Mouse (Mus musculus) kidney, adult 2 months (tissue): ENCODE results near the gene Ces1d. TPM values are rescaled to one million over a fixed set of nuclear protein-coding genes. Genes with fewer than 3 reads are reported as not detected.

ENCODE experiments used
- DNase-seq: peaks from one replicate; pipeline ENCODE4 v3.0.0; 2021
- H3K27ac ChIP-seq: fragments of 200-500 bp; 2 replicates; pipeline ENCODE4 v1.5.1; 2012; ENCODE audit warnings: low read depth, low read length, control low read depth, inconsistent platforms; ENCODE audit not compliant: insufficient read depth
- H3K27me3 ChIP-seq: fragments of 200-500 bp; replicated peaks from 2 replicates; pipeline ENCODE4 v1.6.1; 2012; ENCODE audit warnings: mild to moderate bottlenecking, moderate library complexity, low read length, inconsistent platforms; ENCODE audit not compliant: control insufficient read depth, insufficient read depth
- H3K36me3 ChIP-seq: fragments of 200-500 bp; 2 replicates; pipeline ENCODE4 v1.6.1; 2012; ENCODE audit warnings: mild to moderate bottlenecking, moderate library complexity, low read length, inconsistent platforms; ENCODE audit not compliant: control insufficient read depth, insufficient read depth
- H3K4me1 ChIP-seq: fragments of 200-500 bp; 2 replicates; pipeline ENCODE4 v1.6.1; 2011; ENCODE audit warnings: low read length; ENCODE audit not compliant: control insufficient read depth, insufficient read depth
- H3K4me3 ChIP-seq: fragments of 200-500 bp; 2 replicates; pipeline ENCODE4 v1.5.1; 2011; ENCODE audit warnings: mild to moderate bottlenecking, low read depth, low read length, control low read depth; ENCODE audit not compliant: insufficient read depth
- CTCF ChIP-seq: fragments of 200-500 bp; conservative IDR thresholded peaks from 2 replicates; pipeline ENCODE4 v1.5.1; 2011; ENCODE audit warnings: low read depth, mild to moderate bottlenecking, control low read depth, low read length, moderate library complexity, mixed read lengths; ENCODE audit not compliant: insufficient read depth, insufficient read length
- POLR2A ChIP-seq: fragments of 200-500 bp; IDR thresholded peaks from one replicate; pipeline ENCODE4 v1.6.1; 2011; ENCODE audit warnings: low read depth, low read length, control low read depth
- WGBS: fragments of 180-500 bp; shearing (Covaris S2); methylation state at CpG from one replicate; pipeline ENCODE4 v1.1.7; 2018; 5-methylcytosine and 5-hydroxymethylcytosine counted together
- polyA plus RNA-seq: library from polyadenylated mRNA; depleted of rRNA; stranded (reverse); fragments of >200 nt; gene quantifications from 2 replicates; pipeline ENCODE4 v1.2.3, GENCODE M21; 2012

Gene Ces1d
- polyA plus RNA-seq, 1 experiment = 590 TPM

GRCm38 (mm10) chr8:93196436-93196835 is 1.2 kb downstream of the Ces1d start:
- Histone ChIP-seq H3K27ac (peak overlapping the region; percentile 98; the same call in 1 of the 2 replicates), H3K4me1 (peaks cover 13% of the 10 kb centered on the region; the same call in 1 of the 2 replicates), H3K36me3 (0 out of 2 replicates have a peak, but pooled peaks cover 1% of the 10 kb centered on the region), H3K4me3 (peak overlapping the region; percentile 53), H3K27me3 (no peaks in the 10 kb centered on the region)
- TF ChIP-seq POLR2A = no peak
- no peak for TF ChIP-seq CTCF
- peak; percentile 7 for DNase-seq
- 90% methylated on average over 5 of the region's 5 CpGs for WGBS

- WGBS = 41% methylated on average over 4 of the region's 4 CpGs
- Histone ChIP-seq H3K36me3 (peaks cover 3% of the 10 kb centered on the region; the same call in 1 of the 2 replicates), H3K27me3 (no peaks in the 10 kb centered on the region), H3K4me1 (peaks cover 3% of the 10 kb centered on the region; the same call in 1 of the 2 replicates), H3K4me3 (no peak overlapping the region), H3K27ac (no peak overlapping the region)
- TF ChIP-seq POLR2A (no peak), CTCF (no peak)
- DNase-seq = no peak
These were observed 17.0 kb downstream of the Ces1d start for GRCm38 (mm10) chr8:93180581-93181129.

GRCm38 (mm10) chr8:93176593-93176992 is 21.0 kb downstream of the Ces1d start:
- TF ChIP-seq CTCF (no peak), POLR2A (no peak)
- DNase-seq = peak; percentile 16
- 18% methylated on average over 1 of the region's 1 CpGs for WGBS
- Histone ChIP-seq H3K4me3 (no peak overlapping the region), H3K4me1 (peaks cover 3% of the 10 kb centered on the region; the same call in 1 of the 2 replicates), H3K27me3 (no peaks in the 10 kb centered on the region), H3K36me3 (peaks cover 1% of the 10 kb centered on the region; the same call in 1 of the 2 replicates), H3K27ac (peak overlapping the region; percentile 10; the same call in 1 of the 2 replicates)

- Histone ChIP-seq H3K36me3 (peaks cover 3% of the 10 kb centered on the region; the same call in 1 of the 2 replicates), H3K27me3 (no peaks in the 10 kb centered on the region), H3K4me3 (no peak overlapping the region), H3K27ac (no peak overlapping the region), H3K4me1 (peaks cover 3% of the 10 kb centered on the region; the same call in 1 of the 2 replicates)
- TF ChIP-seq CTCF = no peak
- TF ChIP-seq POLR2A = no peak
- 95% methylated on average over 2 of the region's 2 CpGs for WGBS
- no peak for DNase-seq
These were observed 23.1 kb downstream of the Ces1d start for GRCm38 (mm10) chr8:93174554-93174953.

GRCm38 (mm10) chr8:93171846-93172590 is 25.6 kb downstream of the Ces1d start:
- Histone ChIP-seq H3K36me3 (peaks cover 4% of the 10 kb centered on the region; the same call in 1 of the 2 replicates), H3K4me3 (no peak overlapping the region), H3K27me3 (no peaks in the 10 kb centered on the region), H3K27ac (no peak overlapping the region), H3K4me1 (peaks cover 3% of the 10 kb centered on the region; the same call in 1 of the 2 replicates)
- WGBS = 42% methylated on average over 1 of the region's 1 CpGs
- TF ChIP-seq CTCF (no peak), POLR2A (no peak)
- DNase-seq = no peak

- H3K27ac ChIP-seq = no peak overlapping the region
- no peaks in the 10 kb centered on the region for H3K36me3 ChIP-seq
- no peaks in the 10 kb centered on the region; the same call in 1 of the 2 replicates for H3K4me1 ChIP-seq
- H3K4me3 ChIP-seq = no peak overlapping the region
- DNase-seq = peak; percentile 24
- no peak for TF ChIP-seq CTCF
- no peak for TF ChIP-seq POLR2A
- WGBS = 90% methylated on average over 1 of the region's 1 CpGs
- no peaks in the 10 kb centered on the region for H3K27me3 ChIP-seq
These were observed 34.3 kb downstream of the Ces1d start for GRCm38 (mm10) chr8:93163363-93163762.

GRCm38 (mm10) chr8:93151401-93151800 is 46.2 kb downstream of the Ces1d start:
- no peaks in the 10 kb centered on the region for H3K27me3 ChIP-seq
- H3K36me3 ChIP-seq = no peaks in the 10 kb centered on the region
- H3K27ac ChIP-seq = no peak overlapping the region
- WGBS = 100% methylated on average over 1 of the region's 1 CpGs
- TF ChIP-seq CTCF = no peak
- no peak for TF ChIP-seq POLR2A
- peak; percentile 31 for DNase-seq
- no peak overlapping the region for H3K4me3 ChIP-seq
- H3K4me1 ChIP-seq = no peaks in the 10 kb centered on the region
